Mouse (Mus musculus): Measurements from ENCODE around the gene Polg2.
"Not testable (repeated sequence)": the region's sequence is repeated elsewhere in the genome, so short reads cannot be mapped to it uniquely, and the experiment has no call there.

Polg2 gene

GRCm38 (mm10) chr11:106762139-106762799, 17.1 kb downstream of the Polg2 start:
- DNase-seq (ENCODE audit: low spot score in 2 of 2): no peak

GRCm38 (mm10) chr11:106760511-106760910, 18.8 kb downstream of the Polg2 start:
- no peak for DNase-seq (ENCODE audit: low spot score in 2 of 2)

GRCm38 (mm10) chr11:106759028-106759427, 20.3 kb downstream of the Polg2 start:
- DNase-seq (ENCODE audit: low spot score in 2 of 2): no peak

GRCm38 (mm10) chr11:106755583-106755982, 23.8 kb downstream of the Polg2 start:
- DNase-seq (ENCODE audit: low spot score in 2 of 2): no peak

- DNase-seq (ENCODE audit: low spot score in 2 of 2): no peak
Measured at GRCm38 (mm10) chr11:106753314-106753713, 26.0 kb downstream of the Polg2 start.

GRCm38 (mm10) chr11:106752103-106752502, 27.2 kb downstream of the Polg2 start:
- no peak for DNase-seq (ENCODE audit: low spot score in 2 of 2)

GRCm38 (mm10) chr11:106751039-106752018, 28.0 kb downstream of the Polg2 start, which contains the start of gene Milr1:
Gene Milr1 (plus strand): TSS chr11:106751226.
- no peak for DNase-seq (ENCODE audit: low spot score in 2 of 2)

- no peak for DNase-seq (ENCODE audit: low spot score in 2 of 2)
Measured at GRCm38 (mm10) chr11:106750121-106750751, 29.1 kb downstream of the Polg2 start, which contains the start of gene Pecam1. Gene Pecam1 (minus strand): TSS chr11:106750628.

- not testable (repeated sequence) for DNase-seq (ENCODE audit: low spot score in 2 of 2)
Measured at GRCm38 (mm10) chr11:106749557-106750120, 29.7 kb downstream of the Polg2 start.

- DNase-seq (ENCODE audit: low spot score in 2 of 2): no peak
Measured at GRCm38 (mm10) chr11:106744949-106745348, 34.4 kb downstream of the Polg2 start.

GRCm38 (mm10) chr11:106742388-106742841, 36.9 kb downstream of the Polg2 start:
- no peak for DNase-seq (ENCODE audit: low spot score in 2 of 2)

- DNase-seq (ENCODE audit: low spot score in 2 of 2): no peak
Measured at GRCm38 (mm10) chr11:106741826-106742225, 37.5 kb downstream of the Polg2 start.

GRCm38 (mm10) chr11:106741232-106741631, 38.1 kb downstream of the Polg2 start:
- DNase-seq (ENCODE audit: low spot score in 2 of 2): no peak

- not testable (repeated sequence) for DNase-seq (ENCODE audit: low spot score in 2 of 2)
Measured at GRCm38 (mm10) chr11:106740724-106741123, 38.6 kb downstream of the Polg2 start.

- DNase-seq (ENCODE audit: low spot score in 2 of 2): no peak
Measured at GRCm38 (mm10) chr11:106739116-106739515, 40.2 kb downstream of the Polg2 start.

- no peak for DNase-seq (ENCODE audit: low spot score in 2 of 2)
Measured at GRCm38 (mm10) chr11:106737178-106737621, 42.1 kb downstream of the Polg2 start.

- DNase-seq (ENCODE audit: low spot score in 2 of 2): no peak
Measured at GRCm38 (mm10) chr11:106736614-106737013, 42.7 kb downstream of the Polg2 start.

- no peak for DNase-seq (ENCODE audit: low spot score in 2 of 2)
Measured at GRCm38 (mm10) chr11:106730714-106731113, 48.6 kb downstream of the Polg2 start.

GRCm38 (mm10) chr11:106729656-106730055, 49.7 kb downstream of the Polg2 start:
- no peak for DNase-seq (ENCODE audit: low spot score in 2 of 2)

- DNase-seq (ENCODE audit: low spot score in 2 of 2): no peak
Measured at GRCm38 (mm10) chr11:106728402-106729366, 50.7 kb downstream of the Polg2 start.

Measured in right cerebral cortex, postnatal 36 days (tissue).